Mouse (Mus musculus): ENCODE data around the gene Dnaaf5. TPM values are rescaled to one million over a fixed set of nuclear protein-coding genes. Genes with fewer than 3 reads are reported as not detected.

The Dnaaf5 gene
- total RNA-seq, 2 experiments from 2014 or later = 15.8 to 16.1 TPM

DNA sequence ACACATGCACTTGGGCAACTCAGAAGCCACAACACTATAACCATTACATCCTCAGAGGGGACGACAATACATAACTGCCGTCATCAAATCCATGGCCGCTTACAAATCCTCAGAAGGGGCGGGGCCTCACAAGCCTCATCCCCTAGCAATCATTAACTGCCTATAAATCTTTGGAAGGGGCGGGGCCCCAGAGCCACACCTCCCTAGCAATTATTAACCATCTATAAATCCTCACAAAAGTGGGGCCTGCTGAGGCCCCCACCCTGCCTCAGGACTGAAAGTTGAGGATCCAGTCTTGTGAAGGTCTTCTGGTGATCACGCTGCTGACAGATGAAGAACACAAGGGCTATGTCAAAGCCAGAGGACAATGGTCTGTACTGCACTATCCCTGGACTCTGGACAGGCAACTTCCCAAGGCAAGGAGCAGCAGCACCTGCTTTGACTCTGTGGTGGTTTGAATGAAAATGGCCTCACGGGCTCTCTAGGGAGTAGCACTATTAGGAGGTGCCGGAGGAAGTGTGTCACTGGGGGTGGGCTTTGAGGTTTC, 11.0 kb upstream of the Dnaaf5 start:
- no peak for DNase-seq (ENCODE audit: low spot score in 2 of 2)

DNA sequence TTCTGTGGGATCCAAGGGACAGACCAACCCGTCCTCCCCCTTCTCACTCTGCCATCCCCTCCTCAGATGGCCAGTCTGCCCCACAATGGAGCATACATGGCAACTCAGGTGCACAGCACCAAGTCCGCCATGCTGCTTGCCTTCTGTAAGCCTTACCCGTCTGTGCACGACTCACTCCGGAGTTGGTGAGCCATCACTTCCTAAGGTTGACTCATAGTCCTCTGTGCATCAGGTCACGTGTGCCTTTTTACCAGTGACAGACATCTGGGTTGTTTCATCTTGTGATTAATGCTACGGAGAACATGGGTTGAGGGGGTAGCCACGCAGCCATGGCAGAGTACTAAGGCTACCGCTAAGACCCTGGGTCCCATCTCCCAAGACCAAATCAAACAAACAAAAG, 9.4 kb upstream of the Dnaaf5 start:
- DNase-seq (ENCODE audit: low spot score in 2 of 2) = no peak

DNA sequence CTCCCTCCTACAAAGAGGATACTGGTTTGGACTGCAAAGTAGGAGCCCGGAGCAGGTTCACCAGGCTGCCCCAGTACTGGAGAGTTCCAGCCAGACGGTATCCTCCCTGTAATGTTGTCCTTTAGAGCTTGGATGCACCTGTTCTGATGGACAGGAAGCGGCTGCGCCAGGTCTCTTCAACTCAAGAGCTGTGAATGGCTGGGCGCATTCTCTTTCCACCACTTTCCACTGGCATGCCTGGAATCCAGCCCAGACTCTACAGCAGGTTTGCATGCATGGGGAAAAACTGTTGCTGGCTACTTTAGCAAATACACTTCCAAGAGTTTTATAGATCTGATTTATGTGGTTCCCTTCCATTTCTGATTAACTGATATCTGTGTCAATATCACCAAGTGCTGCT, 8.7 kb upstream of the Dnaaf5 start:
- no peak for DNase-seq (ENCODE audit: low spot score in 2 of 2)

- no peak for DNase-seq (ENCODE audit: low spot score in 2 of 2)
Measured at GRCm38 (mm10) chr5:139143890-139144289, 6.1 kb upstream of the Dnaaf5 start.

DNA sequence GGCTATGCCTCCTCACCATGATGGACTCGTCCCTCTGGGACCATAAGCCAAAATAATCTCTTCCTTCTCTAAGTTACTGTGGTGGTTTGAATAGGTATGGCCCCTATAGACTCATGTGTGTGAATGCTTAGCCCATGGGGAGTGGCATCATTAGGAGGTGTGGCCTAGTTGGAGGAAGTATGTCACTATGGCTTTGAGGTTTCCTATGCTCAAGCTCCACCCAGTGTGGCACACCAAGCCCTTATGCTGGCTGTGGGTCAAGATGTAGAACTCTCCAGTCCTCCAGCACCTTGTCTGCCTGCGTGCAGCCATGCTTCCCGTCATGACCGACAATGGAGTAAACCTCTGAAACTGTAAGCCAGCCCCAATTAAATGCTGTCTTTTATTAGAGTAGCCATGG, 4.3 kb upstream of the Dnaaf5 start:
- no peak for DNase-seq (ENCODE audit: low spot score in 2 of 2)

- DNase-seq (ENCODE audit: low spot score in 2 of 2) = no peak
Measured at GRCm38 (mm10) chr5:139146476-139147075, 3.4 kb upstream of the Dnaaf5 start.

GRCm38 (mm10) chr5:139147178-139148078, 2.6 kb upstream of the Dnaaf5 start:
- no peak for DNase-seq (ENCODE audit: low spot score in 2 of 2)

- no peak for DNase-seq (ENCODE audit: low spot score in 2 of 2)
Measured at GRCm38 (mm10) chr5:139149006-139149672, 884 bp upstream of the Dnaaf5 start.

DNA sequence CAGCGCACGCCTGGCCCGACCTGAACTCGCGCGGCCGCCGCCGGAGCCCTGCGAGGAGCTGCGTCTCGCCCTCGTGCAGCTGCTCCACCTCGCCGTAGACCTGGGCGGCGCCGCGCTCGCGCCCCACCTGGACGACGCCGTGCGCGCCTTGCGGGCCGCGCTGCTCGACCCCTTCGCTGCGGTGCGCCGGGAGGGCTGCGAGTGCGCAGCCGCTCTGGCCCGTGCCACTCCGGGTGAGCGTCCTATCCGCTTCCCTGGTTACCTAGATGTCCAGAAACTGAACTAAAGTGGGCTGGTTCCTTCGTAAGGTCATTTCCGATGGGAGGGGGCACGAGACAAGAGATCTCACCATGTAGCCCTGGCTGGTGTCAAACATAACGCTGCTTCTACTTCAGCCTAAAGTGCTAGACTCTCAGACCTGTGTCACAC, 594 bp downstream of the Dnaaf5 start:
- no peak for DNase-seq (ENCODE audit: low spot score in 2 of 2)

DNA sequence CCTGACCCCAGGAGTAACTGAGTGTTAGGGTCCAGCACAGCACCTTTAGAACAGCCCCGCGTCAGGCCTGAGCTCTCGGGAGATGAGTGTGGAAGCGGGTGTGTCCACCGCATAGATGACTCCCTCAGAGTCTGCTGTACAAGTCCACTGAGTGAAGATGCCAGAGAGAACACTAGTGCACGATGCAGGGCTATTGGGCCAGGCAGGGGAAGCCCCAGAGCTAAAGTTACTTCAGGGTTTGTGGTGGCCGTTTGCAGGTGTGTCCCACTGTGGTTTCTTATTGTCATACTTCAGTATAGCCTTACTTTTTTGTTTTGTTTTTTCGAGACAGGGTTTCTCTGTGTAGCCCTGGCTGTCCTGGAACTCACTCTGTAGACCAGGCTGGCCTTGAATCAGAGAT, 10.9 kb downstream of the Dnaaf5 start:
- DNase-seq (ENCODE audit: low spot score in 2 of 2) = no peak

DNA sequence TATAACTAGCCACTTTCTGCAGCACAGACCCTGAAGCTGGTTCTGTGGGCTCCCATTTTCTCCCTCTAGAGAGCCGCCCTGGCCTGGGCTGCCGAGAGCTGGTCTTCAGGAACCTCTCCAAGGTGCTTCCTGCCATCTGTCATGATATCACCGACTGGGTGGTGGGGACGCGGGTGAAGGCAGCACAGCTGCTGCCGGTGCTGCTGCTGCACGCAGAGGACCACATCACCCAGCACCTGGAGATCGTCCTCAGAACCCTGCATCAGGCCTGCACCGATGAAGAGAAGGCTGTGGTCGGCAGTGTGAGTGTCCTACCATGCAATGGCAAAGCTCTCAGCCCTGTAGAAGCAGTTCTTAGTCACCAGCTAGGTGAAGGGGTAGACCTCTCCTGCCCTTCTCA, 11.6 kb downstream of the Dnaaf5 start:
- DNase-seq (ENCODE audit: low spot score in 2 of 2) = no peak

- DNase-seq (ENCODE audit: low spot score in 2 of 2) = no peak
Measured at GRCm38 (mm10) chr5:139166781-139167361, 16.8 kb downstream of the Dnaaf5 start.

GRCm38 (mm10) chr5:139167548-139167947, 17.5 kb downstream of the Dnaaf5 start:
- DNase-seq (ENCODE audit: low spot score in 2 of 2) = no peak

DNA sequence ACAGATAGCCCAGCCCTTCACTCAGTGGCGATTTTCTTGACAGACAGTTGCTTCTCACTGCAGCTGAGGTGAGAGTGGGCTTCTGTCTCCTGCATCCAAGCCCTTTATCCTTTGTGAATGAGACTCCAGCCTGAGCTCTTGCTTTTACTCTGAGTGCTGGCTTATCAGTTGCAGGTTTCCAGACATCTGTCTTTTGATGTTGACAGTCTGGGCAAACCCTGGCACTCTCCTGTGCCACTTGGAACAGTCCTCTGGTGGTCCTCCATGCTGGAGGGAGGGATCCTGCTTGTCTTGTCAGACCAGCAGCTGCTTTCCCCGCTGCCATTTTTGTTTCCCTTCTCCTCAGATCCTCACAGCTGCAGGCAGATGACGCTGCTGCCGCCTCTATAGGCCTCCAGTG, 21.9 kb downstream of the Dnaaf5 start:
- no peak for DNase-seq (ENCODE audit: low spot score in 2 of 2)

DNA sequence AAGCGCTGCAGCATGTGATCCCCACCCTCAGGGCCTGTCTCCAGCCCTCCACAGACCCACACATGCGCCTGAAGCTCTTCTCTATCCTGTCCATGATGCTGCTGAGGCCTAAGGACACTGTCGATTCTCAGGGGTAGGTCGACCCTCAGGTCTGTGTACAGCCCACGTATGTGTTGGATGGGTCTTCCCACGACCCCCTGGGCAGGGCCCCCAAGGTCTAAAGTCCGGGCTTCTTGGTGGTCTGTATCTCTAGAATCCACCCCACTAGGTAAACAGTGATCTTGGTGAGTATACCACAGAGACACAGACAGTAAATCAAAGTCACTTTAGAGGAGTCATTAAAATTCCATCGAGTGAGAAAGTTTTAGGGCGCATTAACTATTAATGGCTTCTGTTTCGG, 24.1 kb downstream of the Dnaaf5 start:
- no peak for DNase-seq (ENCODE audit: low spot score in 2 of 2)

DNA sequence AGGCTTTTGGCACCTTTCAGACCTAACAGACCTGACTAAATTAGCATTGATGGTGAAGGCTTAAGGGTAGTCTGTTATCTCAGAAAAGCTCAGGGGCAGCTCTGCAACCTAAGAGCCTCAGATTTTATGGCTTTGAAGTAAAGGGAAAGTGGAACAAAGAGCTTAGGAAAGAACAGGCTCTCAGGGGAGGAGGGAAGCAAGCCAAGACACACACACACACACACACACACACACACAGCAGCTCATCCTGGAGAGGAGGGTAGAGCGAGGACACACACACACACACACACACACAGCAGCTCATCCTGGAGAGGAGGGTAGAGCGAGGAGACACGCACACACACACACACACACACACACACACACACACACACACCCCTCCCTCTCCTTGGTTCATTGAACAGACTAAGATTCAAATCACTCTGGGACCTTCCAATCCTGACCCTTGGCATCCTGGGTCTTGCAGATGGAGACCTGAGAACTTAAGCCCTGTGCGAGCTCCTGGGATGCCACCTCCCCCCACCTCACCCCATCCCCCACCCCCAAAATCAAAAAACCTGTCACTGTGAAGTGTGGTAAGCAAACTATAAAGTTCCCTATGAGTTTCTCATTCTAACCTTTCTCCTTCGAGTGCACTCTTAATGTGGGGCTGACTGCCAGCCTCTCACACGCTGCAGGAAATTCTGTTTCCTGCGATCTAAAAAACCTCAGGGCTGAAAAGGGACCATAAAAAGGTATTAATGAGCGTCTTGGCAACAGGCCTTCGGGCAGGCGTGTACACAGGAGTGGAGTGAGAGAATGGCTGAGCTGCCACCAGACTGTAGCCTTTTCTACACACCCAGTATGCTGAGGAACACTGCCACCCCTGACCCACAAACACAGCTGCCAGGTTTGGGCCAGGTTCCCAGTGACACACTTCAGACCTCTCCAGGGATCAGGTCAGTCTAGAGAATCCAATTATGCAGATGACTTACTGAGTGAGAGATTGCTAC, 24.8 kb downstream of the Dnaaf5 start:
- DNase-seq (ENCODE audit: low spot score in 2 of 2) = no peak

GRCm38 (mm10) chr5:139178895-139179631, 29.0 kb downstream of the Dnaaf5 start:
- DNase-seq (ENCODE audit: low spot score in 2 of 2) = peak; percentile 55 to 61

GRCm38 (mm10) chr5:139183131-139183530, 33.1 kb downstream of the Dnaaf5 start:
- no peak for DNase-seq (ENCODE audit: low spot score in 2 of 2)

GRCm38 (mm10) chr5:139183601-139184000, 33.6 kb downstream of the Dnaaf5 start:
- no peak for DNase-seq (ENCODE audit: low spot score in 2 of 2)
